Mouse (Mus musculus) brown adipose tissue, adult 24 weeks (tissue): ENCODE data around the gene Trp53rkb. TPM values are rescaled to one million over a fixed set of nuclear protein-coding genes. Genes with fewer than 3 reads are reported as not detected.

Experiments used
- H3K27ac ChIP-seq: fragments of 200-500 bp; replicated peaks from 2 replicates; pipeline ENCODE4 v1.5.1; 2012; ENCODE audit warnings: low read depth, mild to moderate bottlenecking, low read length
- H3K4me1 ChIP-seq: fragments of 200-500 bp; 2 replicates; pipeline ENCODE4 v1.6.1; 2012; ENCODE audit warnings: low read length, mixed read lengths; ENCODE audit not compliant: control insufficient read depth, insufficient read depth, insufficient read length
- H3K4me3 ChIP-seq: fragments of 200-500 bp; 2 replicates; pipeline ENCODE4 v1.5.1; 2012; ENCODE audit warnings: low read depth, mild to moderate bottlenecking, low read length, moderate library complexity; ENCODE audit not compliant: insufficient read depth
- polyA plus RNA-seq: library from polyadenylated mRNA; stranded (reverse); fragments of >200 nt; gene quantifications from 2 replicates; pipeline ENCODE4 v1.2.4, GENCODE M21; 2012; ENCODE audit not compliant: missing spikeins, insufficient read depth, insufficient read length

Gene Trp53rkb
- polyA plus RNA-seq, 1 experiment: 1.4 TPM

GRCm38 (mm10) chr2:166841813-166842212 lies 49.5 kb downstream of the Trp53rkb start:
- Histone ChIP-seq H3K27ac (no peak overlapping the region), H3K4me1 (no peaks in the 10 kb centered on the region), H3K4me3 (no peak overlapping the region)

Other genes starting within 250 kb of the Trp53rkb start
- 2.3 and 4.0 TPM in 2 replicates for gene Prex1, start 78.7 kb upstream of the Trp53rkb start, polyA plus RNA-seq
- gene Arfgef2, start 13.1 kb downstream of the Trp53rkb start, polyA plus RNA-seq: 19.6 and 23.0 TPM in 2 replicates
- 25.0 and 34.3 TPM in 2 replicates for gene Cse1l, start 113.5 kb downstream of the Trp53rkb start, polyA plus RNA-seq
- 34.7 and 35.9 TPM in 2 replicates for gene Stau1, start 203.8 kb downstream of the Trp53rkb start, polyA plus RNA-seq
- 16.1 and 20.4 TPM in 2 replicates for gene Ddx27, start 222.7 kb downstream of the Trp53rkb start, polyA plus RNA-seq